Mouse (Mus musculus): ENCODE data around the gene Dclk1. TPM values are rescaled to one million over a fixed set of nuclear protein-coding genes. Genes with fewer than 3 reads are reported as not detected.

Dclk1 gene
- polyA plus RNA-seq, 1 experiment from 2014 or later: 277 TPM

DNA sequence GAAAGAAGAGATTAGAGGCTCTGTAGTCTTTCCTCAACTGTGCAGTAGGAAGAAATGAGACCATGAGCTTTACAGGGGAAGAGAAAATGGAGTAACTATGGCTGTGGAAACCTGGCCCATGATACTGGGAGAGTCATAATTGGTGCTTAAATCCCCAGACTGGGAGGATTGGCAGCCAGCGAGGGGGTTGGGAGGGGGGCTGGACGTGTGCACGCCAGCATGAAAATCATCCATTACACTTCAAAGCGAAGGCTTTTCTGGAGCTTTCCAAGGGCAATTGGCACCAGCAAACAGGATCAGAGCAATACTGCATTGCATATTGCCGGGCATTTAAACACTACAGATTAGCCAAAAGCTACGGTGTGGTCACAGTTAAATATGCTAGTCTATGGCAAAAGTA lies 313.7 kb downstream of the Dclk1 start:
- 52% methylated on average over 6 of the region's 6 CpGs for WGBS
- Histone ChIP-seq H3K4me1 (replicated peaks; ENCODE audit: control insufficient read depth, insufficient read depth, low read length) (no peaks in the 10 kb centered on the region), H3K36me3 (ENCODE audit: control insufficient read depth, insufficient read depth) (no peaks in the 10 kb centered on the region), H3K4me2 (ENCODE audit: low read length) (no peak overlapping the region), H3K27me3 (replicated peaks; ENCODE audit: control insufficient read depth, insufficient read depth, low read length) (no peaks in the 10 kb centered on the region), H3K9me3 (ENCODE audit: control insufficient read depth, low read length) (no peaks in the 10 kb centered on the region), H3K9ac (replicated peaks; ENCODE audit: low read depth, low read length) (no peak overlapping the region), H3K27ac (ENCODE audit: low read length) (no peak overlapping the region), H3K4me3 (replicated peaks; ENCODE audit: low read length) (no peak overlapping the region)
- ATAC-seq: peak; percentile 55; the same call in 1 of the 2 replicates

DNA sequence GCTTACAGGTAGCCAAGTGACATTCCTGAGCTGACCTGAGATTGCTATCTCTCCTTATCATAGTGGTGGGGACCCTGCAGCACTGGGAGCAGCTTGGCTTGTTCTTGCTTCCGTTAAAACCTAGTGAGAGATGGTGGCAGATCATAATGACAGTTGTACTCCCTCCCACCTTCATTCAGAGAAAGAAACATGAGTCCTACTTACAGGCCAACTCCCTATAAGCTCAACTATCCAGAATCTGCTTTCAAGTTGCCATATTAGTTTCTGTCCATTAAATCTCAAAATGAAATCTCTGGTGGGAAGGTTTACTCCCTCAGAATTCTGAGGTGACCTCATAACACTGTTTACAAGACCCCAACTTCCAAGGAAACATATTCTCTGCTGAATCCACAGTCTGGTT lies 316.4 kb downstream of the Dclk1 start:
- Histone ChIP-seq H3K36me3 (ENCODE audit: control insufficient read depth, insufficient read depth) (no peaks in the 10 kb centered on the region), H3K27ac (ENCODE audit: low read length) (no peak overlapping the region), H3K4me2 (ENCODE audit: low read length) (no peak overlapping the region), H3K27me3 (replicated peaks; ENCODE audit: control insufficient read depth, insufficient read depth, low read length) (no peaks in the 10 kb centered on the region), H3K9me3 (ENCODE audit: control insufficient read depth, low read length) (no peaks in the 10 kb centered on the region), H3K4me1 (replicated peaks; ENCODE audit: control insufficient read depth, insufficient read depth, low read length) (no peaks in the 10 kb centered on the region), H3K4me3 (replicated peaks; ENCODE audit: low read length) (no peak overlapping the region), H3K9ac (replicated peaks; ENCODE audit: low read depth, low read length) (no peak overlapping the region)
- 74% methylated on average over 1 of the region's 1 CpGs for WGBS
- no peak for ATAC-seq

DNA sequence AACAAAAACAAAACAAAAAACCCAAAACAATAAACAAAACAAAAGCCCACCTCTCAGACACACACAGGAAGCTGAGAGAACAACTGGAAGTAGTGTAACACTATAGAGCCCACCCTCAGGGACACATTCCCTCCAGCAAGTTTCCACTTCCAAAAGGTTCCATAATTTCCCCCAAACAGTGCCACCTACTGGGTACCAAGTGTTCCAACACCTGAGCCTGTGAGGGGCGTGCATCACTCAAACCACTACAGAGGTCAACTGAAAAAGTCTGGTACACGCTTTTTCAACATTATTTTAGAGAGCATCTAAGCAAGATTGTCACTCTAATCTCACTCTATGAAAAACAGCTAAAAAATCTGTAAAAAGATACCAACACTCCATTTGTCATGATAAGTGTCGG lies 325.3 kb downstream of the Dclk1 start:
- Histone ChIP-seq H3K4me3 (replicated peaks; ENCODE audit: low read length) (no peak overlapping the region), H3K9ac (replicated peaks; ENCODE audit: low read depth, low read length) (no peak overlapping the region), H3K27ac (ENCODE audit: low read length) (no peak overlapping the region), H3K4me1 (replicated peaks; ENCODE audit: control insufficient read depth, insufficient read depth, low read length) (peaks cover 9% of the 10 kb centered on the region), H3K27me3 (replicated peaks; ENCODE audit: control insufficient read depth, insufficient read depth, low read length) (no peaks in the 10 kb centered on the region), H3K4me2 (ENCODE audit: low read length) (no peak overlapping the region), H3K9me3 (ENCODE audit: control insufficient read depth, low read length) (no peaks in the 10 kb centered on the region), H3K36me3 (ENCODE audit: control insufficient read depth, insufficient read depth) (no peaks in the 10 kb centered on the region)
- WGBS: 92% methylated on average over 3 of the region's 3 CpGs
- ATAC-seq: no peak

DNA sequence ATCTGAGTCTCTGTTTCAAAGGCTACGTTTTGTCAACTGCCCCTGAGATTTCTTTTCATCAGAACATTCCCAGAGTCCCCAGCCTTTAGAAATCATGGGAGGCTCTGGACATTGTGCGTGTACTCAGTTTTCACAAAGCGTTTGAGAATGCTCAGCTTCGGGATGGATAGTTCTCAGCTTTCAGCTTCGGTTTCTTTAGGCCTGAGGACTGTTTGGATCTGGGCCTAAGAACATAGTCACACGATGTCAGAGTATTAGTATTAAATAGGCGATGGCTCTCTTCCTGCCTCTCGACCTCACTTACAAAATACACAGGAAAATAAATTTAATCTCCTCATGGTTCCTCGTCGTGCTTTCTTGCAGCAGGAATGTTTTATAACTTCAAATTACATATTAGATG lies 327.4 kb downstream of the Dclk1 start:
- Histone ChIP-seq H3K27ac (ENCODE audit: low read length) (no peak overlapping the region), H3K4me2 (ENCODE audit: low read length) (no peak overlapping the region), H3K27me3 (replicated peaks; ENCODE audit: control insufficient read depth, insufficient read depth, low read length) (no peaks in the 10 kb centered on the region), H3K9ac (replicated peaks; ENCODE audit: low read depth, low read length) (no peak overlapping the region), H3K4me1 (replicated peaks; ENCODE audit: control insufficient read depth, insufficient read depth, low read length) (peaks cover 9% of the 10 kb centered on the region), H3K4me3 (replicated peaks; ENCODE audit: low read length) (no peak overlapping the region), H3K9me3 (ENCODE audit: control insufficient read depth, low read length) (no peaks in the 10 kb centered on the region), H3K36me3 (ENCODE audit: control insufficient read depth, insufficient read depth) (no peaks in the 10 kb centered on the region)
- 44% methylated on average over 10 of the region's 10 CpGs for whole genome bisulfite sequencing
- no peak for ATAC-seq

DNA sequence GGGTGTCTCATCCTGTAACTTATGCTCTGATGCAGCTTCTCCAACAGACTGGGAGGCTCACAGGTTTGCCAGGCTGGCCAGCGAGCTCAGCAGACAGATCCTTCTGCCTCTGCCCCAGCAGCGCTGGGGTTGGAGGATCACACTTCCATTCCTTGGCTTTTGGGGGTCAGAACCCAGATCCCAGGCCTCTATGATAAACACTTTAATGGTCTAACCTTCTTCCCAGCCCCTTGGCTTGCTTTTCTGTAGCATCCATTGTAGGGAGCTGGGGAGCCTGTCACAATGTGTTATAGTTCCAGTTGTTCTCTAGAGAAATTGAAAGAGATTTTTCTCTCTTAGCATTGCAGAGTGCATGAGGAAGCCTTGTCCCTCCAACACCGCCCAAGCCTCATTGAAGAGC lies 328.9 kb downstream of the Dclk1 start:
- no peak overlapping the region for H3K27ac ChIP-seq (ENCODE audit: low read length)
- ATAC-seq: no peak
- H3K4me2 ChIP-seq (ENCODE audit: low read length): no peak overlapping the region
- no peaks in the 10 kb centered on the region for H3K27me3 ChIP-seq (replicated peaks; ENCODE audit: control insufficient read depth, insufficient read depth, low read length)
- no peaks in the 10 kb centered on the region for H3K9me3 ChIP-seq (ENCODE audit: control insufficient read depth, low read length)
- peaks cover 9% of the 10 kb centered on the region for H3K4me1 ChIP-seq (replicated peaks; ENCODE audit: control insufficient read depth, insufficient read depth, low read length)
- 87% methylated on average over 3 of the region's 3 CpGs for WGBS
- H3K9ac ChIP-seq (replicated peaks; ENCODE audit: low read depth, low read length): no peak overlapping the region
- H3K4me3 ChIP-seq (replicated peaks; ENCODE audit: low read length): no peak overlapping the region
- H3K36me3 ChIP-seq (ENCODE audit: control insufficient read depth, insufficient read depth): no peaks in the 10 kb centered on the region

DNA sequence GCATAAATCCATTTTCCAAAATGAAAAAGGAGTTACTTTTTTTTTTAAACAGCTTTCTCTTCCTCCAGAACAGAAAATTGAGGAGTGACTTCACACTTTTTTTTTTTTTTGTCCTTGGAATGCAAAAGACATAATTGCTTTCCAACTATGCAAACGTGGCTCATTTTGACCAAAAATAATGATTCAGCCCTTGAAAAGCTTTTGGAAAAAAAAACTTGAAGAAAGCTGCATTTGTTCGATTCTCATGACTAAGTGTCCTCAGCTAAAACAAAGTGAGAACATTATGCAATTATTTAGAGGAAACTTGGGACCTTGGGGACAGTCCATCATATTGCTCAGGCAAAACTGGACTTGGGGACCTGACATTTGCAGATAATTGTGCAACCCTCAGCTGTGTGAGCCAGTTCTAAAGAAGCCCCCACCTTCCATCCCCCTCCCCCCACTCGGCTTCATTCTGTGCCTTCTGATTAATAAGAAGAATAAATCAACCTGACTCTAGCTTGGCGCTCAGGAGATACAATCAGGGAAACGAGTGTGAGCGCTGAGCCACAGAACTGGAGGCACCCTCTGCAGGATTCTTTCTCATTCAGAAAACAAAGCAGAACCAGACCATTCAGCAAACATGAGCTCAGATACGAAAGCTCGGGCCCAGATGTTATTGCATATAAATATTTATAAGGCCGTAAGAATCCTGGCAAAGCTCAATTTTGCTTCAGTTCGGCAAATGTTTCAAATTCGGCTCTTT lies 329.6 kb downstream of the Dclk1 start:
- ATAC-seq: peak; percentile 79
- H3K9me3 ChIP-seq (ENCODE audit: control insufficient read depth, low read length): no peaks in the 10 kb centered on the region
- peak overlapping the region; percentile 33 for H3K4me2 ChIP-seq (ENCODE audit: low read length)
- 21% methylated on average over 11 of the region's 11 CpGs for WGBS
- no peak overlapping the region for H3K4me3 ChIP-seq (replicated peaks; ENCODE audit: low read length)
- H3K4me1 ChIP-seq (replicated peaks; ENCODE audit: control insufficient read depth, insufficient read depth, low read length): peaks cover 9% of the 10 kb centered on the region
- no peaks in the 10 kb centered on the region for H3K27me3 ChIP-seq (replicated peaks; ENCODE audit: control insufficient read depth, insufficient read depth, low read length)
- H3K9ac ChIP-seq (replicated peaks; ENCODE audit: low read depth, low read length): no peak overlapping the region
- H3K36me3 ChIP-seq (ENCODE audit: control insufficient read depth, insufficient read depth): no peaks in the 10 kb centered on the region
- no peak overlapping the region for H3K27ac ChIP-seq (ENCODE audit: low read length)

DNA sequence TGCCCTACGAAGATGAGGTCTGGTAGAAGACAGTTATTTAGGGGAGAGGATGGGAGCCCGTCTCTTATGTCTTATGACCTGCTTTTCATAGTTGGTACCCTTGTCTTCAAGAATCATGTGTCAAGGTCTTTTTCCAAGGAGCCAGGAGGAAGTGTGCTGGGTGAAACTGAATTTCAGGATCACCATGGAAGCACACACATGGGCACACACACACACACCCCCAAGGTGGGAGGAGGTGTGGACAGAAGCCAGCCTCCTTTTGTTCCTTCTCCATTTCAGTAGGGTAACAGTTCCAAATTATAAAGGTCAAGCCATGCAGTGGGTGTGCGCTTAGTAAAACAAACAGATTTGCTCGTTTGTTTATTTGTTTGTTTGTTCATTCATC lies 330.1 kb downstream of the Dclk1 start:
- Histone ChIP-seq H3K4me2 (ENCODE audit: low read length) (peak overlapping the region; percentile 33), H3K4me1 (replicated peaks; ENCODE audit: control insufficient read depth, insufficient read depth, low read length) (peaks cover 9% of the 10 kb centered on the region)

DNA sequence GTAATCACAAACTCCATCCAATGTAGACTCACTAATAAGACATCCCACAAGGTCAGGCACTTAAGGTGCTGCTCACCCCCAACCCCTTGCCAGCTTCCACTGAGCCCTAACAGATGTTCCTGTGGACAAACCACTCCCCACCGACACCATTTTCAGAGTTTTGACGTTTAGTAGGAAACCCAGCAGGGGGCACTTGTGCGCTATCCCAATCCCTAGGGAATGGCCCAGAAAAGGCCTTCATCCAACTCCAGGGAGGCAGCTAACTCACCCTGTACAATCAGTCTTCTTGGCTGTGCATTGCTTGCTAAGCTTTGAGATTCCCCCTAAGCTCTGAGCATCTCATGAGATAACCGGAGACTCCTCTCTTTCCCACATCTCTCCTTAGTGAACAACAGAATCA lies 331.8 kb downstream of the Dclk1 start:
- no peak for ATAC-seq
- WGBS: 49% methylated on average over 4 of the region's 4 CpGs
- H3K27ac ChIP-seq (ENCODE audit: low read length): no peak overlapping the region
- no peaks in the 10 kb centered on the region for H3K36me3 ChIP-seq (ENCODE audit: control insufficient read depth, insufficient read depth)
- peaks cover 9% of the 10 kb centered on the region for H3K4me1 ChIP-seq (replicated peaks; ENCODE audit: control insufficient read depth, insufficient read depth, low read length)
- no peaks in the 10 kb centered on the region for H3K9me3 ChIP-seq (ENCODE audit: control insufficient read depth, low read length)
- H3K27me3 ChIP-seq (replicated peaks; ENCODE audit: control insufficient read depth, insufficient read depth, low read length): no peaks in the 10 kb centered on the region
- H3K4me2 ChIP-seq (ENCODE audit: low read length): no peak overlapping the region
- no peak overlapping the region for H3K4me3 ChIP-seq (replicated peaks; ENCODE audit: low read length)
- no peak overlapping the region for H3K9ac ChIP-seq (replicated peaks; ENCODE audit: low read depth, low read length)

More for the DNA sequence above, 330.1 kb downstream of the Dclk1 start:
- Histone ChIP-seq H3K27me3 (replicated peaks; ENCODE audit: control insufficient read depth, insufficient read depth, low read length) (no peaks in the 10 kb centered on the region), H3K27ac (ENCODE audit: low read length) (no peak overlapping the region), H3K4me3 (replicated peaks; ENCODE audit: low read length) (no peak overlapping the region), H3K36me3 (ENCODE audit: control insufficient read depth, insufficient read depth) (no peaks in the 10 kb centered on the region), H3K9me3 (ENCODE audit: control insufficient read depth, low read length) (no peaks in the 10 kb centered on the region), H3K9ac (replicated peaks; ENCODE audit: low read depth, low read length) (no peak overlapping the region)
- ATAC-seq: peak; percentile 25; the same call in 1 of the 2 replicates
- WGBS: 62% methylated on average over 4 of the region's 4 CpGs

DNA sequence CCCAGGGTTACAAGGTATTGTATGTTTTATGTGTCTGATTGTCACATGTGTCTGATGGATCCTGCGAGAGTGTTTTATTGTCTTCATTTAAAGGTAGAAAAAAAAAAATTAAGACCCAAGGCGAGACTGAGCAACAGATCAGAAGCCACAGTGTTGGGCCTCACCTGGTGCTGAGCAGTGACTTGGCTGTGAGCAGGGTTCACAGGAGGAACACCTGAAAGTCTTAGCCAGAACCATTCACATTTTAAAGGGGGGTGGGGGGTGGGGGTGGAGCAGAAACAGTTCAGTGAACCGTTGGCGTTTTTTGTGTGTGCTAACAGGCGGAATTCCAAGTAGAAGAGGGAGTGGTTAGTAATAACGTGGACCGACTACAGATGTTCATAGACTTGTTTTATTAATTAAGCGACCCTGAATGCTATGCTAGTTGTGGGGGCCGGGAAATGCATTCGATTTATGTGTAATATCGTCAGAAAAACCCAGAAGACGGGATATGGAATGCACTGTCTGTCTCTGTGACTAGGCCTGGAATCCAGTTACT lies 345.3 kb downstream of the Dclk1 start:
- H3K9ac ChIP-seq (replicated peaks; ENCODE audit: low read depth, low read length): no peak overlapping the region
- H3K4me2 ChIP-seq (ENCODE audit: low read length): no peak overlapping the region
- no peaks in the 10 kb centered on the region for H3K36me3 ChIP-seq (ENCODE audit: control insufficient read depth, insufficient read depth)
- 19% methylated on average over 12 of the region's 12 CpGs for WGBS
- no peak overlapping the region for H3K4me3 ChIP-seq (replicated peaks; ENCODE audit: low read length)
- H3K27ac ChIP-seq (ENCODE audit: low read length): no peak overlapping the region
- 0 out of 2 replicates have a peak, but pooled peaks have one; percentile 12 for ATAC-seq
- no peaks in the 10 kb centered on the region for H3K9me3 ChIP-seq (ENCODE audit: control insufficient read depth, low read length)
- H3K27me3 ChIP-seq (replicated peaks; ENCODE audit: control insufficient read depth, insufficient read depth, low read length): no peaks in the 10 kb centered on the region
- peaks cover 13% of the 10 kb centered on the region for H3K4me1 ChIP-seq (replicated peaks; ENCODE audit: control insufficient read depth, insufficient read depth, low read length)

Data from forebrain, embryonic 16.5 days (tissue).